Mouse (Mus musculus) T-helper 1 cell (primary cell): ENCODE measurements around the gene Pdcd1lg2.

Source experiments
- in situ Hi-C: fragments of 300-600 bp; cut with MboI, MseI; formaldehyde crosslinking; loops from one replicate; pipeline ENCODE4 v1.15.1; 2025; ENCODE audit warnings: high pct_unique_total_duplicates

Pdcd1lg2 gene

DNA sequence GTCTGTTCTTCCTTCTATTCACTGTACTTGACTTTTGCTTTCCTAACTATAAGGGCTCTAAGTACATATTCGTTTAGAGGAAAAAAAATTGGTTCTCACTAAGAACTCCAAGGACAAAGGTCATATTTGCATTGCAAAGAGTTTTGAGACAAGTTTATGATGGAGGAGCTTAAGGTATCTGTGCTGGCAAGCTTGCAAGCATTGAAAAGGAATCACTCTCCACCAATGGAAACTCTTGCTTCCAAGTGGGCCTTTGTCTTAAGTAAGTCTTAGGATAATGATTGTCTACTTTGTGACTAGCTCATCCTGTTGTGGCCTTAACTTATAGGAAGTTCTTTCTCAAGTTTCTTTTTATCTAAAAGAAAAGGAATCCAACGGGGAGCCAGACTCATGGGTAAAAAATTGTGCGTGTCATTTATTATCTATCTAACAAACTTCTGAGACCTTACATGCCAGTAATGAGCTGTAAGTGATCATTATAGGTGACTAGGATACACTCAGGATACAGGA lies 5.7 kb downstream of the Pdcd1lg2 start:
- in situ Hi-C loops: no loop called here

DNA sequence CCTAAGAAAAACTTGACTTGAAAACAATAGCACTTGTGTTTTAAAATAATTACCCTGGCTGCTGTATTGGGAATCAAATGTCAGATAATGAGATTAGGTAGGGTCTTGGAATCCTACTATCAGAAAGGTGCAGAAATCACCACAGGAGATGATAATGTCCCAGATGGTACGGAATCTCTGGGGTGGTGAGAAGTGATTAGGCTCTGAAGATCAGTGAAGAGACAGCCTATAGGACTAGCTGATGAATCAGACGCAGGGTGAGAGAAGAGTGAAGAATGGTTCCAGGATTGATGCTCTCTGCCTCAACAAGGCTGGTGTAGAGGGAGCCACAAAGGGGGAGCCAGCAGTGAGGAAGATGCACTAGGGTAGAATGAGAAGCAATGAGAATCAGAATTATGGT lies 6.5 kb downstream of the Pdcd1lg2 start:
- in situ Hi-C loops: no loop called here

DNA sequence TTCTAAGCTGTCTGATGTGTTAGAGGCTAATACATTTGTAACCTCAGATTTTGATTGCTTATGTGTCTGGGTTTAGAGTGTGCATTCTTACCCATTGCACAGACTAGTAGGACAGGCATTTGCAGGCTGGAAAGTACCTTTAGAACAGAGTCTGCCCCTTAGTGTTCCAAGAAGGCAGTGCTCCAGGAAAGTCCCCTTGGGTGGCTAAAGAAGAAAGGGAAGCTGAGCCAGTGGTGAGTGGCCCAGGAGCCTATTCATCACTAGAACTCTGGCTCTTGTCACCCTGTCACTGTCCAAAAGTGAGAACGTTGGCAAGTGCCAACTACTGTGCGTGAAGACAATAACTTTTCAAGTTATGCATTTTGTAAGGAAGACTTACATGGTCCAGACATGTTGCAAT lies 7.2 kb downstream of the Pdcd1lg2 start:
- in situ Hi-C loops: no loop called here

DNA sequence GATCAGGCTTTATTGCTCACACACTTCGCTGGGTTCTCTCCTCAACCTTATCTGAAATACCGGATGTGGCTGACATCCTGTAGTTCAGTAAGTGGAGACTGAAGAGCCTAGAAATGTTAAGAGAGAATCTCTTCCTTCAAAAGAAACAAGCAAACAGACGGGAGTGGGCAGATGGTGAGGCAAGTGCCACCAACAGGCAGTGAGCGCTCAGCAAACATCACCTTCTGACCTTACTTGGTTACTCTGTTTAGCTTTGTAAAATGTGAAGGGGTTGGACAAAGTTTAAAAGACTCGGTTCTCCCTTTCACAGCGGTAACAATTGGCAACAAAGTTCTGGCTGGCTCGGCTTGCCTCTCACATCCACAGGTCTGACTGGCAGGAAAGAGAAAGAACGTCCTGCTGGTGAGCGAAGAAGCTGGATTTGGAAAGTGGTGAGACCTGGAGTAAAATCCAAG lies 8.0 kb downstream of the Pdcd1lg2 start:
- in situ Hi-C loops: no loop called here

DNA sequence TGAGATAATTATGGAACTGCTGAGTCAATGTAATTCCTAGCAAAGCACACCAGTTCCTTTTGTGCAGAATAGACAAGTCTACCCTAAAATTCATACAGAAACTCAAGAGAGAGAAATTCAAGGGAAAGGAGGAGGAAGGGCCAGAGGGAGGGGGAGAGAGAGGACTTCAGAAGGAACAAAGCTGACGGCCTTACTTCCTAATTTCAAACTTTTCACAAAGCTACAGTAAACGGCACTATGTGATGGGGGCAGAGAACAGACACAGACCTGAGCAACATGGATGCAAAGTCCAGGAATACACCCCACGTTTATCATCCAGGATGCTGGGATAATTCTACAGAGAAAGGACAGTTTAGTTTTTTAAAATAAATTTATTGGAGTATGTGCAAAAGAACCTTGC lies 8.8 kb downstream of the Pdcd1lg2 start:
- in situ Hi-C loops: no loop called here

DNA sequence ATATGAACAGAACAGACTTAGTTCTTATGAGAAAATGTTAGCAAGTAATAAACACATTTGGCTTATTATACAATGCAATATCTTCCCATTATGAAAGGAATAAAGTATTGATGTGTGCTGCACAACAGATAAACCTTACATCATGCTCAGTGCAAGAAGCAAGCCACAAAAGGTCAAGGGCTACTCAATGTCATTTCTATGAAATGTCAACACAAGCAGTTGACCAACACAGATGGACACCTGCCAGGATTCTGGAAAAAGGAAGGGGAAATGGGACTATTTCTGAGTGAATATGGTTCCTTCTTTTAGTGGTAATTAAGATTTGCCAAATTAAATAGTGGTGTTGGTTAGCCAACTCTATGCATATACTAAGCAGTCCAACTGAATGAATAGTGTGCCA lies 9.2 kb downstream of the Pdcd1lg2 start:
- in situ Hi-C loops: no loop called here

DNA sequence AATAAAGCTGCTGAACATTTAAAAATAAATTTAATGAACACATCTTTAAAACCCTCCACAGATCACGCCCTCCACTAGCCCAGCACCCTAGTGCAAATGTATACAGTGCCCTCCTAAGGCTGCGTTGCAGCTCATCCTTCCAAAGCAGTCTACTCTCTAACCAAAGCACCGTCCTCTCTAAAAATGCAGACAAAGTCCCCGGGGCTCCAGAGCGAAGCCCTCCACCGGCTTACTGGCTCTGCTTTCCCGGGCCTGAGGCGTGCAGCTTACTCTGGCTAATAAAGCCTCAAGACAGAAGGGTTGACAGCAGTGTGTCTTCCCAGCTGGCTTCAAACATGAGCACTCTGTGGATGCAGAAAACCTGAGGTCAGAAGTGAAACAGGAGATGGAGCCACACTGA lies 9.7 kb downstream of the Pdcd1lg2 start:
- in situ Hi-C loops: no loop called here

DNA sequence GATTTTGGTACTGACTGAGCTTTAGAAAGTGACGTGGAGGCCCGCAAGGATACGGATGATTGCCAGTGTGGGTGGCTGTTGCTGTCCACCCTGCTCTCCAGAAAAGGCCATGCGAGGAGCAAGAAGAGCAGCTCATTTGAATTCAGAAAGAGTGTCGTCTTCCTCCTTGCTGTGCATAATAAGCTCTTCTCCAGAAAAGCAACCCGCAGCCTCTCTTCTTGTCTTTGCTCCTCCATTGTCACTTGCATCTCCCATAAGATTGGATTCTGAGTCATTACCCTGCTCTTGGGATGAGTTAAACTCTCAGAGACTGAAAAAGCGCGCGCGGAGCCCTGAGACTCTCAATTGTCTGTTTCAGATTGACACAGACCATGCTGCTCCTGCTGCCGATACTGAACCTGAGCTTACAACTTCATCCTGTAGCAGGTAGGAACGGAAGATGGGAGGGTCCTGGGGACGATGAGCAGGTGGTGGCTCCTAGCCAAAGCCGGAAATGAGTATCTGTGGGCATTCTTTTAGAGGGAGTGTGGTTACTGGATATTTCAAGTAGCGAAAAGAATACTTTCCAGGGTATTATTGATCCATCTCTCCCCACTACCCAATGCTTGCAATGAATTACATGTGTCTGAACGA lies 11.4 kb downstream of the Pdcd1lg2 start:
- in situ Hi-C loops: no loop called here

DNA sequence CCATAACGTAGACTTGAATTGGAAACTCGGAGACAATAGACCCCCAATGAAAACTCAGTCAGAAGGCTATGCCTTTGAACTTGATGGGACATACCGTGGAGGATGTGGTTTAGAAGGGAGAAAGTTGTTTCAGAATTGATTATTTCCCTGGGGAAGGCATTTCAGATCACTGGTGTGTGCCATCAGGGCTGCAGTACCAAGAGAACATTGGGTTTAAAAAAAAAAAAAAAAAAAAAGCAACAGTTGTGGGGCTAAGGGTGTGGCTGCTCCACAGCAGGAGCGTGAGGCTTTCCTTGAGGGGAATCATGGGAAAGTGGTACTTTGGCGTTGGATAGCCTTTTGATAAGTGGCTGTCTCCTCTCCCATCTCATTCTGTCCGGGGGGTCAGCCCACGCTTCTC lies 12.1 kb downstream of the Pdcd1lg2 start:
- in situ Hi-C loops: no loop called here

DNA sequence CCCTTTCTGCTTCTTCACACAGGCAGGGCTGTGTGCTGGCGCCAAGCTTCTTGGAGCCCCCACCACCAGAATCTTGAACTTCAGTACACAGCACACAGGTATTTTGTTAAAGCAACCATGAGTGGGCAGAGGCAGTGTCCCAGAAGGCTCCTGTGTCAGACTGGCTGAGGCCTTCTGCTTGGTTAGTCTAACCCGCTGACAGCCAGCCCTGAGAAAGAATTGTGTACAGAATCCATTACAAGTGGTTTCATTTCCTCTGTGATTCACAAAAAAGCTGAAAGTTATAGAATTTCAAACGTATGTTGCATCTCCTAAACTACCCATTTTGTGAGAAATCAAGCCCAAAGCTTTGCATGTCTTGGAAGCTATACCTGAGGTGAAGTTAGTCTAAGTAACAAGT lies 19.8 kb downstream of the Pdcd1lg2 start:
- in situ Hi-C loops: no loop called here

DNA sequence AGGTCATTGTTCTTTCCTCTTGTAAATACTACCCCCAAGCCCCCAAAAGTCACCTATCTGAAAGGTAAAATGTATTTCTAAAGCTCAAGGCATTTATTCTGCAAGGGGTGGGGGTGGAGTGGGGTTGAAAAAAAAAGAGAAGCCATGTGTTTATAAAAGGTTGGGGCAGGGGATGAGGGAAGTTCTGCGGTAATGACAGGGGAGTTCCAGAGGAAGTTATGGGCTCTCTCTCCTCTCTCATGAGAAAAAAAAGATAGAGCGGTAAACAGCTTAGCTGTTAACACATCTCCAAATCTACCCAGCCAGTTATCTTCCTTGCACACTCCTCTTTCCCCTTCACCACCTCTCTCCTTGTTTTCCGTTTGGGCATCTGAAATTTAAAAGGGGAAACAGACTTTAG lies 20.2 kb downstream of the Pdcd1lg2 start:
- in situ Hi-C loops: no loop called here

DNA sequence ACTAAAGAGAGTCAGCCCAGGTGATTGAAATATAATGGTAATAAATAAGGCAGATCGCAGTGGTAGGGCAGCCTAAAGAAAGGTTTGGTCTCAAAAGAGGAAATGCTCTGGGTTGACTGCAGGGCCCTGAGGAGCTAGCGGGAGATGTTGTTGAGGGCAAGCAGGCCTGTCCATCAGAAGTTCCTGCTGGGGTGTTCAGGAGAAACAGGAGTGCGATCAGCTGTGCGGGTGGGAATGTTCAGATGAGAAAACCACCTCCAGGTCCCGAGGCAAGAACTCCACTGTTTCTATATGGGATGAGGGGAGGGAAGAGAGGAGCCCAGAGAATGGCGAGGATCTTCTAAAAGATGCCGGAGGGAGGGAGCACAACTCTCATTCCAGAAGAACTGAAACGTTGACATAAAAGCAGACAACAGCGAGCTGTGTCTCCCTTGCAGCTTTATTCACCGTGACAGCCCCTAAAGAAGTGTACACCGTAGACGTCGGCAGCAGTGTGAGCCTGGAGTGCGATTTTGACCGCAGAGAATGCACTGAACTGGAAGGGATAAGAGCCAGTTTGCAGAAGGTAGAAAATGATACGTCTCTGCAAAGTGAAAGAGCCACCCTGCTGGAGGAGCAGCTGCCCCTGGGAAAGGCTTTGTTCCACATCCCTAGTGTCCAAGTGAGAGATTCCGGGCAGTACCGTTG lies 26.2 kb downstream of the Pdcd1lg2 start:
- in situ Hi-C loops: no loop called here

DNA sequence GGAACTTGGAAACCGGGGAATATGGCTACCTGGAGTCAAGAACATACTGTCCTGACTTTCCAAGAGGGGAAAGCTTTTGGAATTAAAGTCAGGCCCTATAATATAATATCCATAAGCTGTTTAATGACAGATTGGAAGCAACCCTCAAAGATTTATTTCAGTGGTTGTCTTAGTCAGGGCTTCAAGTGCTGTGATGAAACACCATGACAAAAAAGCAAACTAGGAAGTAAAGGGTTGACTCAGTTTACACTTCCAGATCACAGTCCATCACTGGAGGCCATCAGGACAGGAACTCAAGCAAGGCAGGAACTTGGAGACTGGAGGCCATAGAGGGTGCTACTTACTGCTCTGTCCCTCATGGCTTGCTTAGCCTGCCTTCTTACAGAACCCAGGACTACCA lies 27.1 kb downstream of the Pdcd1lg2 start:
- in situ Hi-C loops: no loop called here

DNA sequence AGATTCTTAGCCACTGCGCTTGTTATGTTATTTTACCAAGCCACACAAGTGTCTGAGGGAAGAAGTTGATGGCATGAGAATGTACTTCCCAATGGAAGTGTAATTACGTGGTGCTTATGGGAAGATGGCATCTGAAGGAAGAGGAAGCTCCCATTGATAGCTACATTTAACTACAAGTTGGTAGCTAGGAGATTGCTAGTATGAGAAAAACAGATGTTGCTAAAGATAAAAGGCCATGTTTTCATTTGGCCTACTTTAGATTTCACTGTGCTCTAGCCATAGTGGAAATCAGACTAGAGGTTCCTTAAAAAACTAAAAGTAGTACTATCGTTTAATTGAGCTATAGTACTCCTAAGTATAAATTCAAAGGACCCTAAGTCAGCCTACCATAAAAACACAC lies 28.5 kb downstream of the Pdcd1lg2 start:
- in situ Hi-C loops: no loop called here

DNA sequence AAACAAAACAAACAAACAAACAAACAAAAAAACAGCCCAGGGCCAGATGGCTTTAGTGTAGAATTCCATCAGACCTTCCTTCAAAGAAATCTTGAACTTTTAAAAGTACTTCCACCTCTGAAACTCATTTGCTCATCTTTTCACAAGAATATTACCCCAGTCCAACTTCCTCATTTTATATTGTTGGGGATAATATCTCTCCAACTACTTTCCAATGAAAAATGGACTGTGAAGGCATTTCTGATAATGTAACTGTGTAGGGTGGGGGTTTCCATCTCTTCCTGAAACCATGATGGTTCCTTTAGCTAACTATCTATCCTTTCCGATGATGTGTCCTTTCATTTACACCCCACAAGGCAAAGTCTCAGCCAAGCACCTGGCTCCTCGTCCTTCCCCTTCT lies 31.8 kb downstream of the Pdcd1lg2 start:
- in situ Hi-C loops: no loop called here

DNA sequence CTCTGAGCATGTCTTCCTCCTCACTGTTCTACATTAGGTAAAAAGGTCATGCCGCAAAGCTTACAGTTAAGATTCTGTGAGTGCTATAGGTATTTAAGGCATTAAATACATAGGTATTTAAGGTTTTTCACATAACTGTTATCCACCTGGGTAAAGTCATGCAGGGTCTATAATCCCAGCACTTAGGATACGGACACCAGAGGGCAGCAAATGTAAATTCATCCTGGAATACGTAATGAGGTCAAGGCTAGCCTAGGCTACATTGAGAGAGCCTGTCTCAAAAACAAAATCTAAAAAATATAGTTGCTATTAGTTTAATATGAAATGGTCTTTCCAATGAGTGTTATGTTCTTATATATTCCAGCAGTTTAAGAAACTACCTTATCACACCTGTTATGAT lies 33.6 kb downstream of the Pdcd1lg2 start:
- in situ Hi-C loops: no loop called here

DNA sequence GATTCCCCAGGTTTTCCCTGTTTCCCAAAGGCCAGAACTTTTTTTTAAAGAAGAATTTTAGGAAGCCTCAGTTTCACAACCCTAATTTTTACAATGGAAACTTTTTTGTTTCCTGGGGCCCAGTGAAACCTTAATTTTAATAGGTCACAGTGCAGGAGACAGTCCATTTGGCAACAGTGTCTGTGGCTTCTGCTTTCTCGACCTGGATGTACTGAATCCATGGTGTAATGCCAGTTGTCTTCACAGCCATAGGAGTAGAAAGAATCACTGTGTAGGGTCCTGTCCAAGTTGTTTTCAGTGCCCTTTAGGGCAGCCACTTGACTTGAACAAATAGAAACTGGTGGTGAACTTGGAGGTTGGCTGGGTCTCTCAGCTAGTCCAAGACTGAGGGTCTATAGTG lies 37.7 kb downstream of the Pdcd1lg2 start:
- in situ Hi-C loops: loop anchor here (5.0 kb wide), 1 partner anchor 56 kb away; no protein-coding TSS in a partner anchor

DNA sequence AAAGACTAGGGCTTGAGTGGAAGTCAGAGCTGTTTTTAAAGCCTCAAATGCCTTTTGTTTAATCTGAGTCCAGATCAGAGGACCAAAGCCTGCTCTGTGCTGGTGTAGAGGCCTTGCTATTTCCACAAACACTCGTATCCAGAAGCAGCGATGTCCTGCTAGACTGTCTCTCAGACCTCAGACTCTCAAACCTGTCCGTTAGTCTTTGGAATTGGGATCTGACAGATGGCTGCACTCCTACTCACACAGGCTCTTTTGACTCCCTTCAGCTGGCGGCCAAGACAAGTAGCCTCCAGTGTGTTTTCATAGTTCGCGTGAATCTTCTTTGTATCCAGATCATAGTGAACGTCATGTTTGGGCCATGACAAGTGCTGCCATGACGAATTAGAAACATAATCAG lies 39.7 kb downstream of the Pdcd1lg2 start:
- in situ Hi-C loops: loop anchor here (10.0 kb wide), 1 partner anchor 86 kb away; the partner anchor contains the start of genes Cd274 and Plgrkt

DNA sequence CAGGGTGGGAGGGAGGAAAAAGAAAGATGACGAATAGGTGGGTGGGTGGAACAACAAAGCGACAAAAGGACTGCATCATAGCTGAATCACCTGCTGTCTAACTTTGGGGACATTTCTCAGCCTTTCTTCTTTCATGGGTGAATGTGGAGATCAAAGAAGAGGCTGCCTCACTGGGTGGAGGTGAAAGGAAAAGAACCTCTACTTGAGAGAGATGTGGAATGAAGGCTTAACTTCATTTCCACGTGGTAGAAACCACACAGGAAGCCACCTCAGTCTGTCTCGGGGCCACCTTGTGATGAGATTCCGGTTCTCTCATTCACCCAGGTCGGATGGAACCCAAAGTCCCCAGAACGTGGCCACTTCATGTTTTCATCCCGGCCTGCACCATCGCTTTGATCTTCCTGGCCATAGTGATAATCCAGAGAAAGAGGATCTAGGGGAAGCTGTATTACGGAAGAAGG lies 43.5 kb downstream of the Pdcd1lg2 start:
- in situ Hi-C loops: loop anchor here (10.0 kb wide), 1 partner anchor 89 kb away; the partner anchor contains the start of genes Cd274 and Plgrkt

DNA sequence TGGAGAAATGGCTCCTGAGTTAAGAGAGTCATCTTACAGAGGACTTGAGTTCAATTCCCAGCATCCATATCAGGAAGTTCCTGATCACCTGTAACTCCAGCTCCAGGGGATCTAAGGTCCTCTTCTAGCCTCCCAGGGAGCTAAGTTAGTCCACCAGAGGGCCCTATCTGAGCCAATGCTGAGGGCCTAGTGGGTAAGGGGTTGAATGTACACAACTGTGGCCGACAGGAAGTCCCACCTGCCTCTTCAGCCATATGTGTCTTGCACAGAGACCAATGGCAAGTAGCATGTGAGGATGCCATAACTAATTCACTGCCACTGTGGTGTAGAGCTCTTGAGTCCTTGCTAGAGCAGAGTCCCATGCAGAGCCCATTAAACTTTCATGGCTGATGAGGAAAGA lies 44.4 kb downstream of the Pdcd1lg2 start:
- in situ Hi-C loops: loop anchor here (10.0 kb wide), 1 partner anchor 90 kb away; the partner anchor contains the start of genes Cd274 and Plgrkt

DNA sequence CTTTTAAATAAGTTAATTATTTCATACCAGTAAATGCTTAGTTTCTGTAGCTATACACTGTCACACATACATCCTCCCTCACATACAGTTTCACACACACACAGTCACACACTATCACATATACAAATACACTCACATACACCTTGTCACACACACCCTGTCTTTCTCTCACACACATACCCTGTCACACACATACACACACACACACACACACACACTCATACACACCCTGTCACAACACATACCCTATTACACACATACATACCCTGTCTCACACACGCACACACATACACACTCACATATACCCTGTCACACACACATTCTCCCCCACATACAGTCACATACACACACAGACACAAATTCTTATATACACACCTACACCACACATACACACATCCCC lies 47.3 kb downstream of the Pdcd1lg2 start:
- in situ Hi-C loops: loop anchor here (10.0 kb wide), 1 partner anchor 93 kb away; the partner anchor contains the start of genes Cd274 and Plgrkt

DNA sequence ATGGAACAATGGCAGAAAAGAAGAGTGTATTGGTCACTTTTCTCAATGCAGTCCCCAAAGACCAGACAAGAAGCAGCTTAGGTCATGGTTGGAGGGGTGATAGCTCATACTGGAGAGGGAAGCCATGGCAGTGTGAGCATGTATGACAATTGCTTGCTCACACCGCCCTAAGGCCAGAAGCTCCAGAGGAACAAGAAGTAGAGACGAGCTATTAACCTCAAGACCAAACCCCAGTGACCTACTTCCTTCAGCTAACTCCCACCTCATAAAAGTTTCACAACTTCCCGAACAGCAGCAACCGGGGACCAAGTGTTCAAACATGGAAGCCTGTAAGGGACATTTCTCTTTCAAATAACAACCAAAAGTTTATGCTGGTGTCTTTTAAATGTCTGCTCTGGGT lies 51.7 kb downstream of the Pdcd1lg2 start:
- in situ Hi-C loops: no loop called here
